Mouse (Mus musculus) C2C12 (cell line): ENCODE results near the gene Timp3.

Source experiments
- CTCF ChIP-seq: IDR thresholded peaks from one replicate; pipeline ENCODE4 v1.5.1; 2011; ENCODE audit not compliant: control insufficient read depth, insufficient read depth, insufficient read length
- MAX ChIP-seq: IDR thresholded peaks from one replicate; pipeline ENCODE4 v1.6.1; 2011; ENCODE audit warnings: mild to moderate bottlenecking, control low read depth
- MYOD1 ChIP-seq: IDR thresholded peaks from one replicate; pipeline ENCODE4 v1.6.1; 2011; ENCODE audit warnings: low read depth; ENCODE audit not compliant: control insufficient read depth, insufficient read length
- MYOG ChIP-seq: IDR thresholded peaks from one replicate; pipeline ENCODE4 v1.6.1; 2011; ENCODE audit not compliant: control insufficient read depth, insufficient read length; ENCODE audit errors: extremely low read depth
- USF1 ChIP-seq: IDR thresholded peaks from one replicate; pipeline ENCODE4 v1.6.1; 2011; ENCODE audit warnings: low read depth, mild to moderate bottlenecking, control low read depth, moderate library complexity

DNA sequence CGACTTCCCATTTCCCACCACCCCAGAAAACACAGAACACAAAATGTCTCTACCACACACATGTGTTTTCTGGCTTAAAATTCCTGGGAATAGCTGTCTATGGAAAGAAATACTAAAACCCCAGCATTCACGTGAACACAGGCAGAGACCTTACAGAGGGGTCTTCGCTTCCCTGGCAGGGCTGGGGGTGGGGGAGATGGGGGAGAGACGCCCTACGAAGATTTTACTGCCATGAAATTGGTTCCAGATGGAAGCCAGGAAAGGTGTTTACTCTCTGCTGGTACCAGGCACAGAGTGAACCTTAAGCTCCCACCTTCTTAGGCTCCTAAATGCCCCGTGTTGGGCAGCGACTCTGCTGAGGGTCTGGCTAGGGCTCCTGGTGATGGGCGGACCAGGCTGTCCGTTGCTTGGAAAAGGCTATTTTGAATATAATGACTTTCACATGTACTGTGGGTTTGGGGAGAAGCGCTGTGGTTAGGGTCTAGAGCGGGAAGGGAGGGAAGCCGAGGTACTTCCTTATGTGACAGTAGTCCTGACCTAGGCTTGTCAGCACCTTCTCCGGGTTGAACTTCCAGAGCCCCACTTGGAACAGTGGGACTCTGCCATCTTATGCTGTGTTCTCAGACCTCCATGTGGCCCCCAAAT is 4.6 kb upstream of the Timp3 start:
- TF ChIP-seq CTCF, result no peak
- TF ChIP-seq MYOD1, result no peak
- TF ChIP-seq USF1, result no peak
- no peak for TF ChIP-seq MAX
- no peak for TF ChIP-seq MYOG
